Mouse (Mus musculus): ENCODE data around the gene Pak1ip1. TPM values are rescaled to one million over a fixed set of nuclear protein-coding genes. Genes with fewer than 3 reads are reported as not detected.

Pak1ip1 gene
- polyA plus RNA-seq, 1 experiment from 2014 or later = 59.2 TPM

DNA sequence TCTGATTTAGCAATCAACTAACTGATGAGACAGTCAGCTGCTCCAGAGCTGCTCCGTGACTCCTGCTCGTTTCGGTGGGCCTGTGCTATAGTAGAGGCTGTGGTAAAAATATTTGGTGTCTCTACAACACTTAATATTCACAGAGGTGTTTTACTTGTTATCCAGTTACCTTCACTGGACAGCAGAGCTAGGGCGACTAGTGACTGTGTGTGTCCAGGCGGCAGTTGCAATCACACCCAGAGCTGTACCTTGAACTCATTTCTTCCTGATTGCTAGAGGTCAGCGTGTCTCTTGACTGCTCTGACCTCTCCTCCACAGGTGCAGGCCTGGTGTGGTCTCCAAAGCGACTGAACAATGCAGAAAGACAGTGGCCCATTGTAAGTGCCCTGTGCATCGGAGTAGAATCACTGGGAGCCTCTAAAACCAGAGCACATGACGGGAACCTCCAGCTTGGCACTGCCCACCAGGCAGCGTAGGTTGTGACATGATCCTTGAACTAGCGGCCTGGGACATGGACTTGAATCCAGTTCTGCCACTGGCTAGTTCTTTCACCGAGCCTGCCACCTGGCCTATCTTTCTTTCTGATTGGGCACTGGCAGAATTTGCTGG is 16.1 kb downstream of the Pak1ip1 start:
- Histone ChIP-seq H3K4me2 (replicated peaks; ENCODE audit: low read depth) (peak overlapping the region; percentile 61), H3K27ac (ENCODE audit: low read depth, low read length) (peak overlapping the region; percentile 91), H3K36me3 (ENCODE audit: control insufficient read depth, insufficient read depth) (peaks cover 40% of the 10 kb centered on the region), H3K4me3 (ENCODE audit: low read depth, low read length) (peak overlapping the region; percentile 59), H3K9ac (ENCODE audit: low read depth, low read length) (peak overlapping the region; percentile 62), H3K9me3 (ENCODE audit: control insufficient read depth) (no peaks in the 10 kb centered on the region), H3K4me1 (replicated peaks; ENCODE audit: control insufficient read depth, insufficient read depth, low read length) (peaks cover 6% of the 10 kb centered on the region), H3K27me3 (replicated peaks; ENCODE audit: control insufficient read depth, insufficient read depth, low read length) (no peaks in the 10 kb centered on the region)
- TF ChIP-seq CTCF (IDR thresholded peaks at IDR 0.05; ENCODE audit: low read depth) = no peak
- ATAC-seq = peak; percentile 48
- 22% methylated on average over 12 of the region's 12 CpGs for WGBS

DNA sequence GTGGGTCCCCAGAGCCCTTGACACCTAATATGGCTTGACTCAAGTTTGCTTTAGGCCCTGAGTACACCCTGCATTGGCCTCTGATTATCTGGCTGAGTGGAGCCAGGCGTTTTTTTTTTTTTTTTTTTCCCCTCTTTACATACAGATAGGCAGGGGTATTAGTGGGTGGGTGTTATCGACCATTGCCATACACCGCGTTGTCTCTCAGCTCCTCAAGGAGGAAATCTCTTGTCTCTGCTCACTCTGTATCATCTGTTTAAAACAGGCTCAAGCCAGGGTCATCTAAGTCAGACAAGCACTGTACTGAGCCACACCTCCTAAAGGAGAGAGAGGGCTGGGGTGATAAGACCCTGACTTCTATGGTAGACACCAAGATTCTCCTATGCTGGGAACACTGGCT is 17.0 kb downstream of the Pak1ip1 start:
- H3K9me3 ChIP-seq (ENCODE audit: control insufficient read depth) = no peaks in the 10 kb centered on the region
- no peaks in the 10 kb centered on the region for H3K27me3 ChIP-seq (replicated peaks; ENCODE audit: control insufficient read depth, insufficient read depth, low read length)
- peak overlapping the region; percentile 61 for H3K4me2 ChIP-seq (replicated peaks; ENCODE audit: low read depth)
- H3K4me3 ChIP-seq (ENCODE audit: low read depth, low read length) = no peak overlapping the region
- peaks cover 6% of the 10 kb centered on the region for H3K4me1 ChIP-seq (replicated peaks; ENCODE audit: control insufficient read depth, insufficient read depth, low read length)
- no peak for TF ChIP-seq CTCF (IDR thresholded peaks at IDR 0.05; ENCODE audit: low read depth)
- no peak overlapping the region for H3K27ac ChIP-seq (ENCODE audit: low read depth, low read length)
- H3K36me3 ChIP-seq (ENCODE audit: control insufficient read depth, insufficient read depth) = peaks cover 44% of the 10 kb centered on the region
- ATAC-seq = no peak
- no peak overlapping the region for H3K9ac ChIP-seq (ENCODE audit: low read depth, low read length)
- WGBS = 64% methylated on average over 4 of the region's 4 CpGs

DNA sequence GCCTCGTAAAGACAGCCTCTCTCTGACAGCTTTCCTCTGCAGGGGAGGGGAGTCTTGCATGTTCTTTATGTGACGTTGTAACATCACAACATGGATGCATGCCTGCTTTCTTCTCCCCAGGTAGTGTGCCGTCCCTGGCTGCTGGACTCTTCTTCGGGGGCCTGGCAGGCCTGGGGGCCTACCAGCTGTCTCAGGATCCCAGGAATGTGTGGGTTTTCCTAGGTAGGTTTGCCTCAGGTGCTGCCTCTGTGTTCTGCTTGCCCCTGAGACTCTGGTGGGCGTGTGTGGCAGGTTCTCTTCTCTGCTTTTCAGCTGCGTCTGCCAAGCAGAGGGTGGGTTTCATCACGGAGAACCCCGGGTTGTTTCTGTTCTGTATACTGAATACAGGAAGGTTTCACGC is 17.4 kb downstream of the Pak1ip1 start:
- Histone ChIP-seq H3K4me1 (replicated peaks; ENCODE audit: control insufficient read depth, insufficient read depth, low read length) (peaks cover 6% of the 10 kb centered on the region), H3K36me3 (ENCODE audit: control insufficient read depth, insufficient read depth) (peaks cover 40% of the 10 kb centered on the region), H3K9ac (ENCODE audit: low read depth, low read length) (no peak overlapping the region), H3K4me2 (replicated peaks; ENCODE audit: low read depth) (peak overlapping the region; percentile 61), H3K4me3 (ENCODE audit: low read depth, low read length) (no peak overlapping the region), H3K27ac (ENCODE audit: low read depth, low read length) (no peak overlapping the region; the same call in 1 of the 2 replicates), H3K9me3 (ENCODE audit: control insufficient read depth) (no peaks in the 10 kb centered on the region), H3K27me3 (replicated peaks; ENCODE audit: control insufficient read depth, insufficient read depth, low read length) (no peaks in the 10 kb centered on the region)
- WGBS = 92% methylated on average over 9 of the region's 9 CpGs
- TF ChIP-seq CTCF (IDR thresholded peaks at IDR 0.05; ENCODE audit: low read depth) = no peak
- no peak for ATAC-seq

DNA sequence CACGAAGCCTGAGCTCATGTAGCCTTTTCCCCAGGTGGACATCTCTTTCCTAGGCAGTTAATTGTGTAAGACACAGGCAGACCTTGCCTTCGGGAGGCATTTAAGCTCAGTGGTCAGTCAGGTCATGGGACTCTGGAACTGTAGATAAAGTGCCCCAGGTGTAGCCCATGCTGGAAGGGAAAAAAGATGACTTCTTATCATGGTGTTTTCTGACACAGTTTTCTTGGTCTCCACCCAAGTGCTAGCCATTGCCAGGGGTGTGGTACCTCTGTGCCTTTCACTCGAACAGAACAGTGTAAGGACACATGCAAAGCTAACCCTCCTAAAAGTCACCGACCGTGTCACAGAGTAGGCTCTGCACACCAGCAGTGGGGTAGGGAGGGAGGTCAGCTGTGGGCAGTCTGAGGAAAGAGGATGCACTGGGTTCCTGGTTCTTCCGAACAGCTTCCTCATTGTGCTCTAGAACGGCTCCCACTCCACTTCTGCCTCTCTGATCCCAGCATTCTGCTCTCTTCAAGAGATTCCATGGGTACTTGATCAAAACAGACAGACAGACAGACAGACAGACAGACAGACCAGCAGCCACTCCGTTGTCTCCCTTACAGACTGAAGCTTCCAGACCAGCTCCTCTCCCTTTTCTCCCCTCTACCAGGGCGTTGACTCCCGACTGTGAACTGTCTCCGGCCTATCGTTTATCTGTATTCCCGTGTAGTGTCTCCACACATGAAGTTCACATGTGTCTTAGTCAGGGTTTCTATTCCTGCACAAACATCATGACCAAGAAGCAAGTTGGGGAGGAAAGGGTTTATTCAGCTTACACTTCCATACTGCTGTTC is 18.2 kb downstream of the Pak1ip1 start:
- H3K9ac ChIP-seq (ENCODE audit: low read depth, low read length) = no peak overlapping the region
- no peaks in the 10 kb centered on the region for H3K27me3 ChIP-seq (replicated peaks; ENCODE audit: control insufficient read depth, insufficient read depth, low read length)
- no peak for TF ChIP-seq CTCF (IDR thresholded peaks at IDR 0.05; ENCODE audit: low read depth)
- 83% methylated on average over 13 of the region's 13 CpGs for WGBS
- no peak overlapping the region for H3K27ac ChIP-seq (ENCODE audit: low read depth, low read length)
- no peak for ATAC-seq
- H3K4me3 ChIP-seq (ENCODE audit: low read depth, low read length) = no peak overlapping the region
- peaks cover 6% of the 10 kb centered on the region for H3K4me1 ChIP-seq (replicated peaks; ENCODE audit: control insufficient read depth, insufficient read depth, low read length)
- no peak overlapping the region for H3K4me2 ChIP-seq (replicated peaks; ENCODE audit: low read depth)
- no peaks in the 10 kb centered on the region for H3K9me3 ChIP-seq (ENCODE audit: control insufficient read depth)
- H3K36me3 ChIP-seq (ENCODE audit: control insufficient read depth, insufficient read depth) = peaks cover 44% of the 10 kb centered on the region

DNA sequence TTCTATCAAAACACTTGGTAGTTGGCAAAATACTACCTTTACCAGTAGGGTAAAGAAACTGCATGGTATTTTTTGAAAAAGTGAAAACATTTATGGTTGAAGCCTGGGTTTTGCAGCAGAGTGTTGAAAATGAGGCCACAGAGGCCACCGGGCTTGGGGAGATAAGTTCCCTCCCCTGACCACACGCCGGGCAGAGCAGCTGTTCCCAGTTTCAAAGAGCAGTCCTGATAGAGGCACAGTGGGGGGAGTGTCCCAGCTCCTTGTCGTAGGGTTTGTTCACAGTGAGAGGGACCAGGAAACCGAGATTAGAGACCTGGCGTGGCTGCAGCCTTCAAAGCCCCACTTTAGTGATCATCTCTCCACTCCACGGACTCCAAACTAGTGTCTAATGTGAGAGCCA is 19.7 kb downstream of the Pak1ip1 start:
- ATAC-seq = no peak
- no peaks in the 10 kb centered on the region for H3K27me3 ChIP-seq (replicated peaks; ENCODE audit: control insufficient read depth, insufficient read depth, low read length)
- H3K9ac ChIP-seq (ENCODE audit: low read depth, low read length) = no peak overlapping the region
- peaks cover 44% of the 10 kb centered on the region for H3K36me3 ChIP-seq (ENCODE audit: control insufficient read depth, insufficient read depth)
- H3K4me1 ChIP-seq (replicated peaks; ENCODE audit: control insufficient read depth, insufficient read depth, low read length) = peaks cover 6% of the 10 kb centered on the region
- H3K9me3 ChIP-seq (ENCODE audit: control insufficient read depth) = no peaks in the 10 kb centered on the region
- 38% methylated on average over 7 of the region's 7 CpGs for WGBS
- H3K27ac ChIP-seq (ENCODE audit: low read depth, low read length) = 0 out of 2 replicates have a peak overlapping the region, but pooled peaks have one; percentile 8
- H3K4me2 ChIP-seq (replicated peaks; ENCODE audit: low read depth) = no peak overlapping the region
- H3K4me3 ChIP-seq (ENCODE audit: low read depth, low read length) = no peak overlapping the region
- TF ChIP-seq CTCF (IDR thresholded peaks at IDR 0.05; ENCODE audit: low read depth) = no peak

DNA sequence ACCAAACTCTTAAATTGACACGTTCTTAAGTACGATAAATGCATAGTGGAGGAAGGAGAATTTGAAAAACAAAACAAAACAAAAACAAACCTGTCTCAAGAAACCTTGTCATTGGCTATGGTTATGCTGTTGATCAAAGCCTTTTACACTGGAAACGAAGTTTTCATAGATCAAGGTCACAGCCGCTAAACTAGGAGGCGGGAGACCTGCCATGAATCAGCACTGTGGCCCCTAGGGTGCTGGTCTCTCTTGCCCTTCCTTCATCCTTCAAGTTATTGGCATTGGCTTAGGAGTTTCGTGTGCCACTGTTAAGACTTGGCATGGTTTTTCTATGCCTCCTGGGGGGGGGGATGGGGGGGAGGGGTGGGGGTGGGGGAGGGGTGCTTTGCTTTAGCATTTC is 20.8 kb downstream of the Pak1ip1 start:
- WGBS = 86% methylated on average over 6 of the region's 6 CpGs
- Histone ChIP-seq H3K9me3 (ENCODE audit: control insufficient read depth) (no peaks in the 10 kb centered on the region), H3K4me2 (replicated peaks; ENCODE audit: low read depth) (no peak overlapping the region), H3K9ac (ENCODE audit: low read depth, low read length) (no peak overlapping the region), H3K36me3 (ENCODE audit: control insufficient read depth, insufficient read depth) (peaks cover 44% of the 10 kb centered on the region), H3K27me3 (replicated peaks; ENCODE audit: control insufficient read depth, insufficient read depth, low read length) (no peaks in the 10 kb centered on the region), H3K27ac (ENCODE audit: low read depth, low read length) (no peak overlapping the region), H3K4me1 (replicated peaks; ENCODE audit: control insufficient read depth, insufficient read depth, low read length) (peaks cover 6% of the 10 kb centered on the region), H3K4me3 (ENCODE audit: low read depth, low read length) (no peak overlapping the region)
- ATAC-seq = no peak
- TF ChIP-seq CTCF (IDR thresholded peaks at IDR 0.05; ENCODE audit: low read depth) = no peak

Measured in intestine, postnatal 0 days (tissue).